Mouse (Mus musculus): ENCODE measurements around the gene Hook1. TPM values are rescaled to one million over a fixed set of nuclear protein-coding genes. Genes with fewer than 3 reads are reported as not detected.

Gene Hook1
- polyA plus RNA-seq (2017; shearing (Covaris generic)) = 35.2 TPM

DNA sequence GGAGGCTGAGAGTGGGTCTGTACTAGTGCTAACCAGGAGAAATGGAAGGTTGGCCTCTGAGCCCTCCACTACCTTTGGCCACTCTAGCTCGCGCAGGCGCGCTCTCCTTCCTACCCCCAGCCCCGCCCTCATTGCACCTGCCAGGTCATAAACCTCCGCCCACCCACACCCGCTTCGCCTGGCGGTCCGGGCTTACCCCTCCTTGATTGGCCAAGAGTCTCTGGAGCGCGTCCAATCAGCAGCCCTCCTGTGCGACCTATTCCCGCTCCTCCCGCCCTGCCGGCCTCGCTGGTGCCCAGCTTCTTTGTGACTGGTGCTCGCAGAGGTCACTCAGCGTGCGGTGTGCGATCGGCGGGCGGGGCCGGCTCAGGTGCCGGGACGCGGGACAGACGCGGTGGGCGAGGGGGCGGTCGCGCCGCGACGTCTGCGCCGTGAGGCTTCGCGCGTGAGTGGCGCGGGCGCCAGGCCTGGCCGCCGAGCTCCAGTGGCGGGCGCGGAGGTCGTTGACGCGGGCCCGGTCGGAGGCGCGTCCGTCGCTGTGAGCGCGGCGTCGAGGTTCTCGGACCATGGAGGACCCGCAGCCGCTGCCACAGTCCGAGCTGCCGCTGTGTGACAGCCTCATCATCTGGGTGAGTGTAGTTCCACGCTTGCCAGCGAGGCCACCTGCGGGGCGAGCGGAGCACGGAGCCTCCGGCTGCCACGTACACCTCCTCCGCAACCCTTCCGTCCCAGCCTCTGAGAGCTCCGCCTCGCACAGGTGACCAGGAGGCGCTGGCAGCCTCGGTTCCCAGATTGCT is at the start of gene Hook1:
Hook1 (plus strand) TSS at position 313 of the 797 bp plus-strand sequence.

Other genes with a start within 250 kb of the Hook1 start
- gene Cyp2j13, start 110.3 kb downstream of the Hook1 start, polyA plus RNA-seq (2017; shearing (Covaris generic)) = not detected
- not detected for gene Cyp2j12, start 173.9 kb downstream of the Hook1 start, polyA plus RNA-seq (2017; shearing (Covaris generic))

Data from naive thymus-derived CD4-positive, alpha-beta T cell, adult 5 months (primary cell).